Mouse (Mus musculus) megakaryocyte progenitor cell, adult 5-6 weeks (primary cell): ENCODE data around the gene Rnf114. TPM values are rescaled to one million over a fixed set of nuclear protein-coding genes. Genes with fewer than 3 reads are reported as not detected.

Experiments used
- ATAC-seq: replicated peaks from 2 replicates; pipeline ENCODE4 v1.8.0; 2016; ENCODE audit warnings: mild to moderate bottlenecking, moderate TSS enrichment, inconsistent platforms; ENCODE audit not compliant: poor library complexity
- total RNA-seq, 2 experiments: library from RNA; stranded (forward) in 1 of 2; stranded (reverse) in 1 of 2; fragments of 157-497, 149-512 nt in 1 of 2; fragments of 200-1000 nt in 1 of 2; gene quantifications; 2 replicates each; pipeline versions ENCODE4 v1.2.3 to v1.2.4; 2015 to 2017

Gene Rnf114
- total RNA-seq, 2 experiments from 2014 or later = 18.9 to 31.5 TPM

- no peak for ATAC-seq
Measured at GRCm38 (mm10) chr2:167538671-167539306, 46.3 kb downstream of the Rnf114 start.

- no peak for ATAC-seq
Measured at GRCm38 (mm10) chr2:167539536-167540476, 47.4 kb downstream of the Rnf114 start.

- no peak for ATAC-seq
Measured at GRCm38 (mm10) chr2:167540477-167541110, 48.1 kb downstream of the Rnf114 start.

- ATAC-seq = no peak
Measured at GRCm38 (mm10) chr2:167541324-167541723, 48.9 kb downstream of the Rnf114 start.

GRCm38 (mm10) chr2:167541761-167542160 is 49.3 kb downstream of the Rnf114 start:
- ATAC-seq = no peak

- no peak for ATAC-seq
Measured at GRCm38 (mm10) chr2:167542361-167542760, 49.9 kb downstream of the Rnf114 start.

GRCm38 (mm10) chr2:167543121-167544003 is 50.9 kb downstream of the Rnf114 start:
- no peak for ATAC-seq

GRCm38 (mm10) chr2:167544004-167544356 is 51.5 kb downstream of the Rnf114 start:
- no peak for ATAC-seq

GRCm38 (mm10) chr2:167544456-167544855 is 52.0 kb downstream of the Rnf114 start:
- no peak for ATAC-seq

- ATAC-seq = no peak
Measured at GRCm38 (mm10) chr2:167546447-167547195, 54.2 kb downstream of the Rnf114 start.

GRCm38 (mm10) chr2:167547444-167547843 is 55.0 kb downstream of the Rnf114 start:
- no peak for ATAC-seq

- ATAC-seq = no peak
Measured at GRCm38 (mm10) chr2:167548961-167549360, 56.5 kb downstream of the Rnf114 start.

GRCm38 (mm10) chr2:167550341-167550854 is 58.0 kb downstream of the Rnf114 start:
- ATAC-seq = no peak

GRCm38 (mm10) chr2:167551342-167551920 is 59.0 kb downstream of the Rnf114 start:
- no peak for ATAC-seq

- no peak for ATAC-seq
Measured at GRCm38 (mm10) chr2:167552292-167552691, 59.8 kb downstream of the Rnf114 start.

GRCm38 (mm10) chr2:167552927-167553402 is 60.5 kb downstream of the Rnf114 start:
- ATAC-seq = no peak

- ATAC-seq = no peak
Measured at GRCm38 (mm10) chr2:167555766-167556165, 63.3 kb downstream of the Rnf114 start.

GRCm38 (mm10) chr2:167559413-167559812 is 67.0 kb downstream of the Rnf114 start:
- no peak for ATAC-seq

- no peak; the same call in 1 of the 2 replicates for ATAC-seq
Measured at GRCm38 (mm10) chr2:167562101-167562500, 69.7 kb downstream of the Rnf114 start.
